Comparison of ENCODE assay signal across 9 mouse cellular contexts in genomic region chr4:101082176-101082888, GRCm38 (mm10). TPM values are rescaled to one million over a fixed set of nuclear protein-coding genes. Genes with fewer than 3 reads are reported as not detected.
DNase-seq lines count a peak whose midpoint lies in the region; ATAC-seq and TF ChIP-seq lines count a peak whose summit lies in the region.
"Had no signal": no experiment of that assay in that cellular context is flagged by ENCODE, and none has a peak within 500 bp of the region (broad histone marks: within the 10 kb centered on the region; RNA-seq: fewer than 3 reads in every experiment).

No protein-coding gene starts in this region.

- POLR2A ChIA-PET in Patski (lab: Charles Lee), result interaction anchor here (0.7 kb wide), 1 partner anchor 11 kb away, joined by 5 read pairs; no protein-coding TSS in a partner anchor

- in situ Hi-C loops in Patski (cut with MboI; ENCODE audit: low pct_unique_long_range_greater_than_20kb), result no loop called here

- CTCF ChIA-PET in Patski (lab: Charles Lee), result interaction anchor here (1.3 kb wide), 1 partner anchor 10 kb away, joined by 5 read pairs; no protein-coding TSS in a partner anchor

- no peak for TF ChIP-seq CTCF in Patski (IDR thresholded peaks at IDR 0.05)
- no peak for TF ChIP-seq CTCF in left cerebral cortex, adult 2 months (IDR thresholded peaks at IDR 0.05)

- peak overlapping the region; percentile 74 for H3K27ac ChIP-seq in embryonic facial prominence, embryonic 10.5 days (replicated peaks)
- peak overlapping the region; percentile 28 for H3K27ac ChIP-seq in intestine, embryonic 15.5 days
- H3K27ac ChIP-seq in limb, embryonic 15.5 days, result peak overlapping the region; percentile 72
- H3K27ac ChIP-seq in left cerebral cortex, adult 2 months, result no peak overlapping the region
- H3K27ac ChIP-seq: liver, embryonic 13.5 days had no signal

- 30% methylated on average over 17 of the region's 17 CpGs for WGBS in embryonic facial prominence, embryonic 10.5 days
- 23% methylated on average over 17 of the region's 17 CpGs for WGBS in intestine, embryonic 15.5 days
- 26% methylated on average over 17 of the region's 17 CpGs for whole genome bisulfite sequencing in limb, embryonic 15.5 days

- no peaks in the 10 kb centered on the region for H3K27me3 ChIP-seq in Patski
- H3K27me3 ChIP-seq in embryonic facial prominence, embryonic 10.5 days (replicated peaks; ENCODE audit: low read depth, poor library complexity, severe bottlenecking), result no peaks in the 10 kb centered on the region
- H3K27me3 ChIP-seq in intestine, embryonic 15.5 days (replicated peaks), result no peaks in the 10 kb centered on the region
- no peaks in the 10 kb centered on the region for H3K27me3 ChIP-seq in limb, embryonic 15.5 days
- H3K27me3 ChIP-seq: liver, embryonic 13.5 days had no signal

- H3K4me3 ChIP-seq in embryonic facial prominence, embryonic 10.5 days, result 0 out of 2 replicates have a peak overlapping the region, but pooled peaks have one; percentile 26
- no peak overlapping the region for H3K4me3 ChIP-seq in intestine, embryonic 15.5 days (replicated peaks)
- no peak overlapping the region for H3K4me3 ChIP-seq in limb, embryonic 15.5 days
- no peak overlapping the region for H3K4me3 ChIP-seq in left cerebral cortex, adult 2 months
- H3K4me3 ChIP-seq: liver, embryonic 13.5 days had no signal

- peaks cover 5% of the 10 kb centered on the region for H3K36me3 ChIP-seq in embryonic facial prominence, embryonic 10.5 days (replicated peaks)
- no peaks in the 10 kb centered on the region for H3K36me3 ChIP-seq in intestine, embryonic 15.5 days
- H3K36me3 ChIP-seq in limb, embryonic 15.5 days, result no peaks in the 10 kb centered on the region
- H3K36me3 ChIP-seq: liver, embryonic 13.5 days had no signal

- H3K4me1 ChIP-seq in embryonic facial prominence, embryonic 10.5 days, result peaks cover 35% of the 10 kb centered on the region
- peaks cover 17% of the 10 kb centered on the region for H3K4me1 ChIP-seq in intestine, embryonic 15.5 days (replicated peaks)
- peaks cover 15% of the 10 kb centered on the region; the same call in 1 of the 2 replicates for H3K4me1 ChIP-seq in limb, embryonic 15.5 days

- DNase-seq in Patski (ENCODE audit: low read depth, low spot score), result peak; percentile 68
- DNase-seq in embryonic facial prominence, embryonic 10.5 days (ENCODE audit: low spot score), result peak; percentile 50
- DNase-seq in left cerebral cortex, adult 18-20 months (ENCODE audit: low spot score in 2 of 2), result no peak
- no peak for DNase-seq in left cerebral cortex, adult 2 months (ENCODE audit: extremely low spot score in 1 of 2, low spot score in 2 of 2)
- DNase-seq in adrenal gland, postnatal 10 days, result no peak
- DNase-seq: liver, embryonic 13.5 days had no signal

- no peaks in the 10 kb centered on the region for H3K9me3 ChIP-seq in embryonic facial prominence, embryonic 10.5 days
- no peaks in the 10 kb centered on the region for H3K9me3 ChIP-seq in intestine, embryonic 15.5 days
- H3K9me3 ChIP-seq in limb, embryonic 15.5 days, result no peaks in the 10 kb centered on the region
- H3K9me3 ChIP-seq: liver, embryonic 13.5 days had no signal

- H3K4me2 ChIP-seq in intestine, embryonic 15.5 days (replicated peaks), result peak overlapping the region; percentile 34
- no peak overlapping the region for H3K4me2 ChIP-seq in limb, embryonic 15.5 days
- H3K4me2 ChIP-seq: liver, embryonic 13.5 days had no signal

- H3K9ac ChIP-seq in intestine, embryonic 15.5 days, result no peak overlapping the region
- H3K9ac ChIP-seq in limb, embryonic 15.5 days, result no peak overlapping the region
- H3K9ac ChIP-seq: liver, embryonic 13.5 days had no signal

- ATAC-seq in Patski, result peak; percentile 87
- peak; percentile 68 for ATAC-seq in intestine, embryonic 15.5 days
- 0 out of 2 replicates have a peak, but pooled peaks have one; percentile 61 for ATAC-seq in limb, embryonic 15.5 days (ENCODE audit: insufficient number of reproducible peaks, low FRiP score, low TSS enrichment, low read depth)
- ATAC-seq in monocyte, adult 5-6 weeks (replicated peaks; ENCODE audit: insufficient number of reproducible peaks, low FRiP score, low TSS enrichment, poor library complexity, severe bottlenecking), result no peak

- intact Hi-C loops in left cerebral cortex, adult 2 months (cut with DNase I), result no loop called here

RNA-seq across cellular contexts. Expression of gene Raver2, which starts 13.5 kb away (rescaled TPM):
- 11.2 TPM for polyA plus RNA-seq in Patski (2021)
- polyA plus RNA-seq in embryonic facial prominence, embryonic 10.5 days (2016; fragmentation: Nextera tagmentation; extraction: Ambion mirVana), result 10.5 and 12.0 TPM in 2 replicates
- polyA plus RNA-seq in intestine, embryonic 15.5 days (2015; fragmentation: Nextera tagmentation; extraction: Ambion mirVana), result 6.0 and 6.6 TPM in 2 replicates
- 7.7 and 10.4 TPM in 2 replicates for polyA plus RNA-seq in limb, embryonic 15.5 days (2015; fragmentation: Nextera tagmentation; extraction: Ambion mirVana)
- total RNA-seq in left cerebral cortex, adult 18-20 months (2021), result 10 to 100 TPM; 18.3 to 18.6 TPM
- 10 to 100 TPM; 18.1 to 22.3 TPM for total RNA-seq in left cerebral cortex, adult 2 months (2021)
- 1 to 10 TPM; 3.5 to 5.1 TPM for total RNA-seq in adrenal gland, postnatal 10 days (2021)
- total RNA-seq in monocyte, adult 5-6 weeks (2017), result 0.32 to 3.6 TPM (median 0.86 TPM) in 3 replicates

Comparison
In these comparisons a context has a peak if more than half of its experiments do, and no peak if none do; other contexts are left out.
1. DNase-seq: peak in Patski (single experiment) and embryonic facial prominence, embryonic 10.5 days (single experiment); none in left cerebral cortex, adult 18-20 months (0 of 2), left cerebral cortex, adult 2 months (0 of 2) and adrenal gland, postnatal 10 days (single experiment).